Mouse (Mus musculus): ENCODE measurements around the gene Marcksl1.

- TF ChIP-seq GATA1 (IDR thresholded peaks at IDR 0.05; ENCODE audit: low read length), result no peak
- TF ChIP-seq TAL1 (IDR thresholded peaks at IDR 0.05; ENCODE audit: low read length), result no peak
Measured at GRCm38 (mm10) chr4:129513086-129513767, at the start of gene Marcksl1.

Measured in erythroblast, embryonic 14.5 days (primary cell).